17 mouse cellular contexts compared by ENCODE assay signal in the genomic region with DNA sequence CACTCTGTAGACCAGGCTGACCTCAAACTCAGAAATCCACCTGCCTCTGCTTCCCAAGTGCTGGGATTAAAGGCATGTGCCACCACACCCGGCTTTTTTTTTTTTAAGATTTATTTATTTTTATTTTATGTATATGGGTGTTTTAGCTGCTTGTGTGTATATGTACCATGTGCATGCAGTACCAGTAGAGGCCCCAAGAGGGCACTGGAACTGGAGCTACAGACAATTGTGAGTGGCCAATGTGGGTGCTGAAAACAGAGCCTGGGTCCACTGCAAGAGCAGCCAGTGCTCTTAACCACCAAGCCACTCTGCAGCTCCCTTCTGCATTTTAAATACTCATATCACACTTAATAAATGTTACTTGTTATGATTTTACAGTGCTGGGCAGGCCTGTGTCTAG. TPM values are rescaled to one million over a fixed set of nuclear protein-coding genes. Genes with fewer than 3 reads are reported as not detected.
DNase-seq lines count a peak whose midpoint lies in the region; ATAC-seq lines count a peak whose summit lies in the region.
"Had no signal": no experiment of that assay in that cellular context is flagged by ENCODE, and none has a peak within 500 bp of the region (broad histone marks: within the 10 kb centered on the region; RNA-seq: fewer than 3 reads in every experiment).

No protein-coding gene starts in this region.

- no peak overlapping the region for H3K4me2 ChIP-seq in hindbrain, embryonic 14.5 days (replicated peaks)
- no peak overlapping the region for H3K4me2 ChIP-seq in hindbrain, embryonic 12.5 days (replicated peaks)
- no peak overlapping the region for H3K4me2 ChIP-seq in midbrain, embryonic 11.5 days
- H3K4me2 ChIP-seq in forebrain, embryonic 14.5 days (ENCODE audit: low read length), result no peak overlapping the region
- H3K4me2 ChIP-seq: lung, embryonic 15.5 days; neural tube, embryonic 13.5 days had no signal

- H3K27me3 ChIP-seq in hindbrain, embryonic 14.5 days (ENCODE audit: control insufficient read depth, insufficient read depth, low read length), result no peaks in the 10 kb centered on the region
- peaks cover 42% of the 10 kb centered on the region for H3K27me3 ChIP-seq in hindbrain, embryonic 12.5 days
- H3K27me3 ChIP-seq in midbrain, embryonic 10.5 days (ENCODE audit: low read depth, poor library complexity, severe bottlenecking), result 0 out of 2 replicates have a peak, but pooled peaks cover 3% of the 10 kb centered on the region
- H3K27me3 ChIP-seq in midbrain, embryonic 11.5 days (ENCODE audit: control insufficient read depth, insufficient read depth, low read length), result no peaks in the 10 kb centered on the region
- no peaks in the 10 kb centered on the region for H3K27me3 ChIP-seq in forebrain, embryonic 14.5 days (replicated peaks; ENCODE audit: control insufficient read depth, insufficient read depth, low read length)
- H3K27me3 ChIP-seq: lung, embryonic 15.5 days had no signal

- no peaks in the 10 kb centered on the region for H3K9me3 ChIP-seq in hindbrain, embryonic 14.5 days (ENCODE audit: control insufficient read depth, low read length)
- H3K9me3 ChIP-seq in hindbrain, embryonic 12.5 days (replicated peaks), result no peaks in the 10 kb centered on the region
- H3K9me3 ChIP-seq in midbrain, embryonic 10.5 days (replicated peaks), result no peaks in the 10 kb centered on the region
- no peaks in the 10 kb centered on the region for H3K9me3 ChIP-seq in midbrain, embryonic 11.5 days (ENCODE audit: control insufficient read depth, low read length)
- H3K9me3 ChIP-seq in forebrain, embryonic 14.5 days (replicated peaks; ENCODE audit: control insufficient read depth, low read length), result no peaks in the 10 kb centered on the region
- H3K9me3 ChIP-seq: lung, embryonic 15.5 days; neural tube, embryonic 13.5 days had no signal

- DNase-seq in hindbrain, embryonic 14.5 days (ENCODE audit: low spot score), result no peak
- DNase-seq in midbrain, embryonic 10.5 days (ENCODE audit: low spot score), result no peak
- DNase-seq in midbrain, embryonic 11.5 days (ENCODE audit: low spot score, missing footprints), result no peak
- no peak for DNase-seq in forebrain, embryonic 14.5 days (ENCODE audit: low spot score)
- no peak for DNase-seq in spleen, postnatal 10 days (ENCODE audit: low spot score in 2 of 2)
- DNase-seq in adrenal gland, postnatal 4 days (ENCODE audit: low spot score in 2 of 2), result no peak
- DNase-seq: adrenal gland, postnatal 14 days; heart, postnatal 36 days; thymus, adult 2 months had no signal

- peaks cover 17% of the 10 kb centered on the region for H3K4me1 ChIP-seq in hindbrain, embryonic 14.5 days (replicated peaks; ENCODE audit: control insufficient read depth, insufficient read depth, low read length)
- peaks cover 21% of the 10 kb centered on the region for H3K4me1 ChIP-seq in hindbrain, embryonic 12.5 days
- peaks cover 42% of the 10 kb centered on the region for H3K4me1 ChIP-seq in midbrain, embryonic 10.5 days
- H3K4me1 ChIP-seq in midbrain, embryonic 11.5 days (ENCODE audit: control insufficient read depth, insufficient read depth, low read length), result peaks cover 19% of the 10 kb centered on the region
- peaks cover 17% of the 10 kb centered on the region for H3K4me1 ChIP-seq in forebrain, embryonic 14.5 days (ENCODE audit: control insufficient read depth, insufficient read depth, low read length)
- H3K4me1 ChIP-seq: lung, embryonic 15.5 days had no signal

- peak overlapping the region; percentile 81 for H3K27ac ChIP-seq in hindbrain, embryonic 14.5 days
- H3K27ac ChIP-seq in hindbrain, embryonic 12.5 days, result no peak overlapping the region
- H3K27ac ChIP-seq in midbrain, embryonic 10.5 days (replicated peaks), result peak overlapping the region; percentile 82; the same call in 1 of the 2 replicates
- H3K27ac ChIP-seq in midbrain, embryonic 11.5 days (ENCODE audit: low read depth, low read length), result no peak overlapping the region
- peak overlapping the region; percentile 74; the same call in 1 of the 2 replicates for H3K27ac ChIP-seq in forebrain, embryonic 14.5 days (ENCODE audit: low read depth, low read length)
- H3K27ac ChIP-seq: lung, embryonic 15.5 days; neural tube, embryonic 13.5 days had no signal

- H3K36me3 ChIP-seq in hindbrain, embryonic 14.5 days (replicated peaks; ENCODE audit: control insufficient read depth, insufficient read depth), result no peaks in the 10 kb centered on the region
- H3K36me3 ChIP-seq in hindbrain, embryonic 12.5 days, result no peaks in the 10 kb centered on the region
- H3K36me3 ChIP-seq in midbrain, embryonic 10.5 days, result no peaks in the 10 kb centered on the region
- H3K36me3 ChIP-seq in midbrain, embryonic 11.5 days (ENCODE audit: control insufficient read depth, insufficient read depth, low read length), result no peaks in the 10 kb centered on the region
- H3K36me3 ChIP-seq in forebrain, embryonic 14.5 days (ENCODE audit: control insufficient read depth, insufficient read depth, low read length), result no peaks in the 10 kb centered on the region
- H3K36me3 ChIP-seq: lung, embryonic 15.5 days; neural tube, embryonic 13.5 days had no signal

- no peak for ATAC-seq in hindbrain, embryonic 14.5 days (ENCODE audit: low FRiP score)
- no peak for ATAC-seq in hindbrain, embryonic 12.5 days (ENCODE audit: low FRiP score)
- no peak for ATAC-seq in midbrain, embryonic 11.5 days (ENCODE audit: low FRiP score)
- ATAC-seq in forebrain, embryonic 14.5 days, result no peak

- H3K9ac ChIP-seq in hindbrain, embryonic 14.5 days, result no peak overlapping the region
- H3K9ac ChIP-seq in hindbrain, embryonic 12.5 days, result no peak overlapping the region
- no peak overlapping the region for H3K9ac ChIP-seq in midbrain, embryonic 11.5 days (ENCODE audit: low read length)
- H3K9ac ChIP-seq in forebrain, embryonic 14.5 days (ENCODE audit: low read length), result no peak overlapping the region
- H3K9ac ChIP-seq: lung, embryonic 15.5 days; neural tube, embryonic 13.5 days had no signal

- H3K4me3 ChIP-seq in hindbrain, embryonic 14.5 days (replicated peaks; ENCODE audit: low read length), result no peak overlapping the region
- no peak overlapping the region for H3K4me3 ChIP-seq in hindbrain, embryonic 12.5 days
- no peak overlapping the region for H3K4me3 ChIP-seq in midbrain, embryonic 10.5 days
- H3K4me3 ChIP-seq in midbrain, embryonic 11.5 days (ENCODE audit: low read depth, low read length), result no peak overlapping the region
- H3K4me3 ChIP-seq in forebrain, embryonic 14.5 days (ENCODE audit: low read depth, low read length), result no peak overlapping the region
- H3K4me3 ChIP-seq: lung, embryonic 15.5 days; neural tube, embryonic 13.5 days had no signal

- 100% methylated on average over 1 of the region's 1 CpGs for WGBS in hindbrain, embryonic 14.5 days
- 94% methylated on average over 1 of the region's 1 CpGs for WGBS in hindbrain, embryonic 12.5 days
- WGBS in midbrain, embryonic 10.5 days, result 86% methylated on average over 1 of the region's 1 CpGs
- 86% methylated on average over 1 of the region's 1 CpGs for WGBS in midbrain, embryonic 11.5 days
- WGBS in forebrain, embryonic 14.5 days, result 83% methylated on average over 1 of the region's 1 CpGs

RNA-seq across cellular contexts. Expression of a gene that starts 23.1 kb away (rescaled TPM):
- polyA plus RNA-seq in hindbrain, embryonic 14.5 days (2014; fragmentation: Nextera tagmentation; extraction: Ambion mirVana), result 0.35 and 0.58 TPM in 2 replicates
- polyA plus RNA-seq in hindbrain, embryonic 12.5 days (2016; fragmentation: Nextera tagmentation; extraction: Ambion mirVana), result 0.30 TPM in 1 of 2 replicates, not detected in the other
- not detected in 2 replicates for polyA plus RNA-seq in midbrain, embryonic 10.5 days (2016; fragmentation: Nextera tagmentation; extraction: Ambion mirVana)
- not detected in 2 replicates for polyA plus RNA-seq in midbrain, embryonic 11.5 days (2014; fragmentation: Nextera tagmentation; extraction: Ambion mirVana)
- polyA plus RNA-seq in forebrain, embryonic 14.5 days (2014; fragmentation: Nextera tagmentation; extraction: Ambion mirVana), result 0.22 TPM in 1 of 2 replicates, not detected in the other
- total RNA-seq in adrenal gland, postnatal 4 days (2021), result not detected
- total RNA-seq: adrenal gland, postnatal 14 days; heart, adult 8-10 months; heart, postnatal 36 days; layer of hippocampus, postnatal 10 days had no signal
- polyA plus RNA-seq: kidney, embryonic 14.5 days; limb, embryonic 11.5 days; lung, embryonic 15.5 days; neural tube, embryonic 13.5 days; spleen, adult 2 months; thymus, adult 2 months had no signal

RNA-seq across cellular contexts. Expression of a gene that starts 56.2 kb away (rescaled TPM):
- 3.2 and 3.8 TPM in 2 replicates for polyA plus RNA-seq in hindbrain, embryonic 14.5 days (2014; fragmentation: Nextera tagmentation; extraction: Ambion mirVana)
- polyA plus RNA-seq in hindbrain, embryonic 12.5 days (2016; fragmentation: Nextera tagmentation; extraction: Ambion mirVana), result 16.4 and 23.3 TPM in 2 replicates
- polyA plus RNA-seq in midbrain, embryonic 10.5 days (2016; fragmentation: Nextera tagmentation; extraction: Ambion mirVana), result 48.9 and 57.5 TPM in 2 replicates
- polyA plus RNA-seq in midbrain, embryonic 11.5 days (2014; fragmentation: Nextera tagmentation; extraction: Ambion mirVana), result 25.7 and 29.8 TPM in 2 replicates
- 8.4 and 10.5 TPM in 2 replicates for polyA plus RNA-seq in forebrain, embryonic 14.5 days (2014; fragmentation: Nextera tagmentation; extraction: Ambion mirVana)
- 10 to 100 TPM; 20.4 to 24.0 TPM for total RNA-seq in adrenal gland, postnatal 4 days (2021)

Comparison
In these comparisons a context has a peak if more than half of its experiments do, and no peak if none do; other contexts are left out.
1. H3K27ac ChIP-seq: peak in hindbrain, embryonic 14.5 days (single experiment), midbrain, embryonic 10.5 days (single experiment) and forebrain, embryonic 14.5 days (single experiment); none in hindbrain, embryonic 12.5 days (single experiment) and midbrain, embryonic 11.5 days (single experiment).